Mouse (Mus musculus): Measurements from ENCODE around the gene Atf7ip.

- TF ChIP-seq POLR2A (IDR thresholded peaks at IDR 0.05; ENCODE audit: insufficient read depth, low read length) (no peak), CTCF (IDR thresholded peaks at IDR 0.05; ENCODE audit: low read depth, low read length) (peak; percentile 20), EP300 (IDR thresholded peaks at IDR 0.05; ENCODE audit: insufficient read depth, low read depth, low read length) (no peak)
Observed at GRCm38 (mm10) chr6:136644171-136644570, 138.2 kb downstream of the Atf7ip start.
